Mouse (Mus musculus) left cerebral cortex, postnatal 36 days (tissue): Measurements from ENCODE around the gene Rnpep. TPM values are rescaled to one million over a fixed set of nuclear protein-coding genes. Genes with fewer than 3 reads are reported as not detected.

Experiments used
- DNase-seq, 2 experiments: peaks; one replicate each; pipeline ENCODE4 v3.0.0; 2021 to 2022; ENCODE audit warnings: low spot score in 2 of 2, mixed read lengths in 1 of 2
- intact Hi-C: fragments of 180-260 bp; cut with DNase I; formaldehyde crosslinking; loops from one replicate; pipeline ENCODE4 v1.15.1; 2025
- total RNA-seq, 2 experiments: library from RNA; stranded (reverse); gene quantifications; 2 replicates each; pipeline ENCODE4 v1.2.3; 2021

Rnpep gene
- total RNA-seq, 2 experiments from 2014 or later: 48.2 to 64.4 TPM

GRCm38 (mm10) chr1:135213772-135214640 is 69.9 kb downstream of the Rnpep start:
- DNase-seq: no peak
- intact Hi-C loops: no loop called here

Other genes starting within 250 kb of the Rnpep start
- gene Lgr6, start 178.8 kb downstream of the Rnpep start, total RNA-seq: 1 to 10 TPM; 1.6 to 1.7 TPM
- gene Ptpn7, start 151.4 kb downstream of the Rnpep start, total RNA-seq: under 1 TPM; 0.35 to 0.59 TPM
- gene Arl8a, start 137.3 kb downstream of the Rnpep start, total RNA-seq: 100 to 1,000 TPM; 252 to 292 TPM
- gene Gpr37l1, start 116.4 kb downstream of the Rnpep start, total RNA-seq: 100 to 1,000 TPM; 173 to 208 TPM
- not detected for gene Elf3, start 25.5 kb downstream of the Rnpep start, total RNA-seq
- 100 to 1,000 TPM; 148 to 171 TPM for gene Timm17a, start 29.7 kb upstream of the Rnpep start, total RNA-seq
- gene Lmod1, start 40.7 kb upstream of the Rnpep start, total RNA-seq: under 1 TPM; 0.59 to 0.95 TPM
- gene Shisa4, start 91.2 kb upstream of the Rnpep start, total RNA-seq: 100 to 1,000 TPM; 170 to 221 TPM
- 100 to 1,000 TPM; 167 to 173 TPM for gene Ipo9, start 146.4 kb upstream of the Rnpep start, total RNA-seq